Mouse (Mus musculus): ENCODE measurements around the gene Sorcs2.

The Sorcs2 gene

DNA sequence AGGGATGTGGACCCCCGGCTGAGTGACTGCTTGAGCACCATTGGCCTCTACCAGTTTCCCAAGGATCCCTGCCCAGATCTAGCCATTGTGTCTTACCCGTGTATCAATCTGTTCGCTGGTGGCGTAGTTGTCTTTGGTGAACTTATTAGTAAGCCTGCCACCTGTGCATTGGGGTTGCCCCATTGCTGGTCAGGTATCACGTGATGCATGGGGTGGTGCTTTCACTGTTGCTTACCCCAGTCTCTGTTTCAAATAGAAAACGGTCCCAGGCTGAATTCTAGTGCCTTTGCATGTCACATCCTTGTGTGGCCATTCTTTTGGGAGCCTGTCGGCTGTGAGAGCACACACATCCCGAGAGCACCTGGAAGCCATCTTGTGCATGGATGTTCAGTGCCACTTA lies 409.9 kb downstream of the Sorcs2 start:
- H3K4me1 ChIP-seq (replicated peaks; ENCODE audit: low read depth, low read length): peaks cover 48% of the 10 kb centered on the region

DNA sequence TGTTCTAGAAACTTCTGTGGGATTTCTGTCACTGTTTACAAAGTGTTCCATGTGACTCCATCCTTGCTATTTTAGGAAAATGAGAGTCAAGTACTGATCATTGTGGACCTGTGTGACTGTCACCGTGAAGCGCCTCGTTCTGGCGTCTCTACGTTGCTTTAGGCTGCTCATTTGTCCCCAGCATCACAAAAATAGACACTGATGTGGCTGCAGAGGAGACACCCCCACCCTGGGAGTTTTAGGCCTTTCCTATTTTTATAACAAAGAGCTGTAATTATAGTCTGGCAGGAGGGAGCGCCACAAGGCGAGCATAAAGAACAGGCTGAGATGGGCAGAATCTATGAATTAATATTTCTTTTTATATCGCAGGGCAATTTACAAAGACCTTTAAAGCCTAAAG lies 412.3 kb downstream of the Sorcs2 start:
- no peaks in the 10 kb centered on the region for H3K36me3 ChIP-seq (ENCODE audit: insufficient read depth, low read length)
- no peaks in the 10 kb centered on the region for H3K9me3 ChIP-seq (ENCODE audit: low read length)
- no peak overlapping the region for H3K4me3 ChIP-seq (replicated peaks; ENCODE audit: low read length)
- TF ChIP-seq NANOG (IDR thresholded peaks at IDR 0.05; ENCODE audit: borderline replicate concordance, low read length): no peak
- TF ChIP-seq CTCF (conservative IDR thresholded peaks at IDR 0.05; ENCODE audit: low read length): no peak
- no peak for TF ChIP-seq POU5F1 (IDR thresholded peaks at IDR 0.05; ENCODE audit: borderline replicate concordance, low read length)
- H3K27me3 ChIP-seq (ENCODE audit: insufficient read depth, low read length): no peaks in the 10 kb centered on the region
- peaks cover 47% of the 10 kb centered on the region for H3K4me1 ChIP-seq (replicated peaks; ENCODE audit: low read depth, low read length)

More for the DNA sequence above, 409.9 kb downstream of the Sorcs2 start:
- no peaks in the 10 kb centered on the region for H3K27me3 ChIP-seq (ENCODE audit: insufficient read depth, low read length)
- H3K4me3 ChIP-seq (replicated peaks; ENCODE audit: low read length): no peak overlapping the region
- no peaks in the 10 kb centered on the region for H3K9me3 ChIP-seq (ENCODE audit: low read length)
- H3K36me3 ChIP-seq (ENCODE audit: insufficient read depth, low read length): no peaks in the 10 kb centered on the region
- TF ChIP-seq NANOG (IDR thresholded peaks at IDR 0.05; ENCODE audit: borderline replicate concordance, low read length): no peak
- no peak for TF ChIP-seq CTCF (conservative IDR thresholded peaks at IDR 0.05; ENCODE audit: low read length)
- no peak for TF ChIP-seq POU5F1 (IDR thresholded peaks at IDR 0.05; ENCODE audit: borderline replicate concordance, low read length)

GRCm38 (mm10) chr5:35981976-35982375 lies 416.0 kb downstream of the Sorcs2 start:
- Histone ChIP-seq H3K36me3 (ENCODE audit: insufficient read depth, low read length) (0 out of 2 replicates have a peak, but pooled peaks cover 3% of the 10 kb centered on the region), H3K4me1 (replicated peaks; ENCODE audit: low read depth, low read length) (peaks cover 20% of the 10 kb centered on the region), H3K4me3 (replicated peaks; ENCODE audit: low read length) (no peak overlapping the region), H3K9me3 (ENCODE audit: low read length) (no peaks in the 10 kb centered on the region), H3K27me3 (ENCODE audit: insufficient read depth, low read length) (no peaks in the 10 kb centered on the region)
- peak; percentile 84 for TF ChIP-seq CTCF (conservative IDR thresholded peaks at IDR 0.05; ENCODE audit: low read length)
- no peak for TF ChIP-seq POU5F1 (IDR thresholded peaks at IDR 0.05; ENCODE audit: borderline replicate concordance, low read length)
- TF ChIP-seq NANOG (IDR thresholded peaks at IDR 0.05; ENCODE audit: borderline replicate concordance, low read length): no peak

- TF ChIP-seq CTCF (conservative IDR thresholded peaks at IDR 0.05; ENCODE audit: low read length) (no peak), POU5F1 (IDR thresholded peaks at IDR 0.05; ENCODE audit: borderline replicate concordance, low read length) (no peak)
- Histone ChIP-seq H3K9me3 (ENCODE audit: low read length) (no peaks in the 10 kb centered on the region), H3K4me1 (replicated peaks; ENCODE audit: low read depth, low read length) (peaks cover 14% of the 10 kb centered on the region), H3K4me3 (replicated peaks; ENCODE audit: low read length) (no peak overlapping the region), H3K36me3 (ENCODE audit: insufficient read depth, low read length) (0 out of 2 replicates have a peak, but pooled peaks cover 3% of the 10 kb centered on the region), H3K27me3 (ENCODE audit: insufficient read depth, low read length) (no peaks in the 10 kb centered on the region)
Observed at GRCm38 (mm10) chr5:35981341-35981740, 416.6 kb downstream of the Sorcs2 start.

- Histone ChIP-seq H3K4me3 (replicated peaks; ENCODE audit: low read length) (no peak overlapping the region), H3K4me1 (replicated peaks; ENCODE audit: low read depth, low read length) (peaks cover 12% of the 10 kb centered on the region), H3K36me3 (ENCODE audit: insufficient read depth, low read length) (0 out of 2 replicates have a peak, but pooled peaks cover 3% of the 10 kb centered on the region), H3K9me3 (ENCODE audit: low read length) (no peaks in the 10 kb centered on the region), H3K27me3 (ENCODE audit: insufficient read depth, low read length) (no peaks in the 10 kb centered on the region)
- TF ChIP-seq CTCF (conservative IDR thresholded peaks at IDR 0.05; ENCODE audit: low read length): no peak
- TF ChIP-seq POU5F1 (IDR thresholded peaks at IDR 0.05; ENCODE audit: borderline replicate concordance, low read length): no peak
- no peak for TF ChIP-seq NANOG (IDR thresholded peaks at IDR 0.05; ENCODE audit: borderline replicate concordance, low read length)
Observed at GRCm38 (mm10) chr5:35980542-35980941, 417.4 kb downstream of the Sorcs2 start.

DNA sequence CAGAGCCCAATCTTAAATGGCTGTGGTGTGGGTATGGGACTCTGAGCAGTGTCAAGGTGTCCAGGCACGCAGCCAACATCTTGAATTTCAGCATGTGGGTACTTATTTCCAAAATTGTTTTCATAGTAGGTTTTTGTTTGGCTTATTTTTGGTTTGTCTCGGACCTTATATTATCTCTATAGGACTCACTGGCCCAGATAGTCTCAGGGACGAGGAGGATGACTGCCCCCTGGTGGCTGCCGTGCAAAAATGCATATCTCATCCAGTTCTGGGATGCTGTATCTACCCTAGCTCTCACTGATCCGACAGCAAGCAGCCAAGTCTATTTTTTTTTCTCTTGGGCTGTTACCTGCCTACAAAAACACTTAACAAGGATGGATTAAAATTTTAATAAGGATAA lies 422.3 kb downstream of the Sorcs2 start:
- TF ChIP-seq POU5F1 (IDR thresholded peaks at IDR 0.05; ENCODE audit: borderline replicate concordance, low read length): no peak
- TF ChIP-seq CTCF (conservative IDR thresholded peaks at IDR 0.05; ENCODE audit: low read length): peak; percentile 61
- TF ChIP-seq NANOG (IDR thresholded peaks at IDR 0.05; ENCODE audit: borderline replicate concordance, low read length): no peak
- Histone ChIP-seq H3K9me3 (ENCODE audit: low read length) (no peaks in the 10 kb centered on the region), H3K27me3 (ENCODE audit: insufficient read depth, low read length) (no peaks in the 10 kb centered on the region)

DNA sequence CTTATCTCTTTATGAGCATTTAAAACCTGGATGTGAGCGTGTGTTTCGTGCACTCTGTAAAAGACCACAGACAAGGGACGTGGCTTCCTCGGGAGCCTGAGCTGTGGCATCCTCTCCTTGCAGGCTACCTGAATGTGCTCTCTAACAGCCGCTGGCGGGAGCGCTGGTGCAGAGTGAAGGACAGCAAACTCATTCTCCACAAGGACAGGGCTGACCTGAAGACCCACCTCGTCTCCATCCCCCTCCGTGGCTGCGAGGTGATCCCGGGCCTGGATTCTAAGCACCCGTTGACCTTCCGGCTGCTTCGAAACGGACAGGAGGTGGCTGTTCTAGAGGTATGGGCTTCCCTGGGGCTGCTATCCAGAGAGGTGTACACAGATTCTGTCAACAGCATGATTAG lies 423.7 kb downstream of the Sorcs2 start:
- Histone ChIP-seq H3K4me3 (replicated peaks; ENCODE audit: low read length) (no peak overlapping the region), H3K9me3 (ENCODE audit: low read length) (no peaks in the 10 kb centered on the region), H3K4me1 (replicated peaks; ENCODE audit: low read depth, low read length) (no peaks in the 10 kb centered on the region), H3K36me3 (ENCODE audit: insufficient read depth, low read length) (0 out of 2 replicates have a peak, but pooled peaks cover 3% of the 10 kb centered on the region), H3K27me3 (ENCODE audit: insufficient read depth, low read length) (no peaks in the 10 kb centered on the region)
- TF ChIP-seq NANOG (IDR thresholded peaks at IDR 0.05; ENCODE audit: borderline replicate concordance, low read length) (no peak), CTCF (conservative IDR thresholded peaks at IDR 0.05; ENCODE audit: low read length) (no peak), POU5F1 (IDR thresholded peaks at IDR 0.05; ENCODE audit: borderline replicate concordance, low read length) (no peak)

More for the DNA sequence above, 422.3 kb downstream of the Sorcs2 start:
- no peaks in the 10 kb centered on the region for H3K4me1 ChIP-seq (replicated peaks; ENCODE audit: low read depth, low read length)
- H3K36me3 ChIP-seq (ENCODE audit: insufficient read depth, low read length): 0 out of 2 replicates have a peak, but pooled peaks cover 3% of the 10 kb centered on the region
- no peak overlapping the region for H3K4me3 ChIP-seq (replicated peaks; ENCODE audit: low read length)

- TF ChIP-seq POU5F1 (IDR thresholded peaks at IDR 0.05; ENCODE audit: borderline replicate concordance, low read length) (no peak), CTCF (conservative IDR thresholded peaks at IDR 0.05; ENCODE audit: low read length) (no peak), NANOG (IDR thresholded peaks at IDR 0.05; ENCODE audit: borderline replicate concordance, low read length) (no peak)
- H3K36me3 ChIP-seq (ENCODE audit: insufficient read depth, low read length): 0 out of 2 replicates have a peak, but pooled peaks cover 3% of the 10 kb centered on the region
- no peaks in the 10 kb centered on the region for H3K9me3 ChIP-seq (ENCODE audit: low read length)
- H3K4me1 ChIP-seq (replicated peaks; ENCODE audit: low read depth, low read length): no peaks in the 10 kb centered on the region
- no peak overlapping the region for H3K4me3 ChIP-seq (replicated peaks; ENCODE audit: low read length)
- no peaks in the 10 kb centered on the region for H3K27me3 ChIP-seq (ENCODE audit: insufficient read depth, low read length)
Observed at GRCm38 (mm10) chr5:35973800-35974199, 424.1 kb downstream of the Sorcs2 start.

DNA sequence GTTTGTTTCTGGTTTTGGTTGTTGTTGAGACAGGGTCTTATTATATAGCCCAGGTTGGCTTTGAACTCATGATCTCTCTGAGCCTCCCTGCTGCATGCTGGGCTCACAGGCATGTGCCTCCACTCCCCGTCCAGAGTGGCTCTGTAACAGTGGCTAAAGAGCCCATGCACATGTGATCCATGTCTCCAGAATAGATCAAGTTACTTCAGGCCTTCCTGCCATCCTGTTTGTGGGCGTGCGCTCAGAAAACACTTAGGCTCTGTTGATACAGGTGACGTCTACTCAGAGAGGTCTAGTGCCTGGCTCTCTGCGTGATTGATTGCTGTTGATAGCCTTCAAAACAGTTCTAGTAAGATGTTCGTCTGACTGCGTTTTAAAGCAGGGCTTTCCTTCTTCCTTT lies 425.2 kb downstream of the Sorcs2 start:
- 0 out of 2 replicates have a peak, but pooled peaks cover 3% of the 10 kb centered on the region for H3K36me3 ChIP-seq (ENCODE audit: insufficient read depth, low read length)
- no peaks in the 10 kb centered on the region for H3K4me1 ChIP-seq (replicated peaks; ENCODE audit: low read depth, low read length)
- no peaks in the 10 kb centered on the region for H3K9me3 ChIP-seq (ENCODE audit: low read length)
- no peak overlapping the region for H3K4me3 ChIP-seq (replicated peaks; ENCODE audit: low read length)
- no peaks in the 10 kb centered on the region for H3K27me3 ChIP-seq (ENCODE audit: insufficient read depth, low read length)
- TF ChIP-seq CTCF (conservative IDR thresholded peaks at IDR 0.05; ENCODE audit: low read length): no peak
- TF ChIP-seq POU5F1 (IDR thresholded peaks at IDR 0.05; ENCODE audit: borderline replicate concordance, low read length): no peak
- TF ChIP-seq NANOG (IDR thresholded peaks at IDR 0.05; ENCODE audit: borderline replicate concordance, low read length): no peak
